Mouse (Mus musculus) liver, adult (tissue): ENCODE measurements at regions not wholly inside any gene's neighbourhood (a gene's known extent, or its start where the extent isn't known, plus 50 kb on each side); places are given as distances from the start of the nearest gene placed in this dataset.

Experiments
- GATA4 ChIP-seq: IDR thresholded peaks from 2 replicates; pipeline ENCODE4 v1.6.1; 2014; ENCODE audit warnings: mild to moderate bottlenecking, low read length; ENCODE audit not compliant: insufficient replicate concordance

GRCm38 (mm10) chr6:51332841-51333240, 99.6 kb upstream of the Nfe2l3 start:
- TF ChIP-seq GATA4: no peak

- TF ChIP-seq GATA4: no peak
Observed at GRCm38 (mm10) chr6:51333722-51334360, 98.6 kb upstream of the Nfe2l3 start.

GRCm38 (mm10) chr6:51335314-51335713, 97.2 kb upstream of the Nfe2l3 start:
- TF ChIP-seq GATA4: no peak

GRCm38 (mm10) chr6:51339301-51339700, 93.2 kb upstream of the Nfe2l3 start:
- no peak for TF ChIP-seq GATA4

- no peak for TF ChIP-seq GATA4
Observed at GRCm38 (mm10) chr6:51347721-51348120, 84.7 kb upstream of the Nfe2l3 start.

GRCm38 (mm10) chr6:51349771-51350170, 82.7 kb upstream of the Nfe2l3 start:
- no peak for TF ChIP-seq GATA4

GRCm38 (mm10) chr6:51355041-51355440, 77.4 kb upstream of the Nfe2l3 start:
- TF ChIP-seq GATA4: no peak

GRCm38 (mm10) chr6:51361611-51362180, 70.8 kb upstream of the Nfe2l3 start:
- no peak for TF ChIP-seq GATA4

GRCm38 (mm10) chr6:51362475-51363226, 69.8 kb upstream of the Nfe2l3 start:
- TF ChIP-seq GATA4: no peak

- no peak for TF ChIP-seq GATA4
Observed at GRCm38 (mm10) chr6:51364776-51365175, 67.7 kb upstream of the Nfe2l3 start.

GRCm38 (mm10) chr6:51369771-51370170, 62.7 kb upstream of the Nfe2l3 start:
- no peak for TF ChIP-seq GATA4

GRCm38 (mm10) chr6:51372357-51372756, 60.1 kb upstream of the Nfe2l3 start:
- TF ChIP-seq GATA4: no peak

GRCm38 (mm10) chr6:51378436-51378835, 54.0 kb upstream of the Nfe2l3 start:
- no peak for TF ChIP-seq GATA4

GRCm38 (mm10) chr6:51379074-51379473, 53.4 kb upstream of the Nfe2l3 start:
- no peak for TF ChIP-seq GATA4

GRCm38 (mm10) chr6:51379560-51380274, 52.8 kb upstream of the Nfe2l3 start:
- TF ChIP-seq GATA4: no peak

GRCm38 (mm10) chr6:51380275-51380575, 52.2 kb upstream of the Nfe2l3 start:
- TF ChIP-seq GATA4: no peak
